Mouse (Mus musculus) forebrain, embryonic 12.5 days (tissue): ENCODE data around the gene Rbm47. TPM values are rescaled to one million over a fixed set of nuclear protein-coding genes. Genes with fewer than 3 reads are reported as not detected.
A peak's percentile ranks its signal among the peaks of the same experiment; 100 is the strongest.

Experiments used
- ATAC-seq: fragments of 200-750 bp; cut with Nextera tagmentation; 2 replicates; pipeline ENCODE4 v1.8.0; 2017; ENCODE audit warnings: moderate TSS enrichment; ENCODE audit not compliant: low FRiP score
- H3K27ac ChIP-seq: fragments of 300-500 bp; sonication (generic); 2 replicates; pipeline ENCODE4 v1.5.1; 2016; ENCODE audit warnings: mild to moderate bottlenecking
- H3K27me3 ChIP-seq: fragments of 300-500 bp; sonication (generic); 2 replicates; pipeline ENCODE4 v1.6.1; 2016; ENCODE audit warnings: mild to moderate bottlenecking
- H3K36me3 ChIP-seq: fragments of 300-500 bp; sonication (generic); replicated peaks from 2 replicates; pipeline ENCODE4 v1.6.1; 2016; ENCODE audit warnings: mild to moderate bottlenecking
- H3K4me1 ChIP-seq: fragments of 300-500 bp; sonication (generic); 2 replicates; pipeline ENCODE4 v1.6.1; 2016
- H3K4me2 ChIP-seq: fragments of 300-500 bp; sonication (generic); 2 replicates; pipeline ENCODE4 v1.6.1; 2016; ENCODE audit warnings: mild to moderate bottlenecking, moderate library complexity
- H3K4me3 ChIP-seq: fragments of 300-500 bp; sonication (generic); replicated peaks from 2 replicates; pipeline ENCODE4 v1.5.1; 2016; ENCODE audit warnings: mild to moderate bottlenecking
- H3K9ac ChIP-seq: fragments of 300-500 bp; sonication (generic); 2 replicates; pipeline ENCODE4 v1.6.1; 2016; ENCODE audit warnings: mild to moderate bottlenecking
- H3K9me3 ChIP-seq: fragments of 300-500 bp; sonication (generic); 2 replicates; pipeline ENCODE4 v1.6.1; 2016
- WGBS: fragments of 180-500 bp; shearing (Covaris S2); methylation state at CpG from one replicate; pipeline ENCODE4 v1.1.7; 2016; 5-methylcytosine and 5-hydroxymethylcytosine counted together
- polyA plus RNA-seq: library from polyadenylated mRNA; unstranded; fragments of >200 nt; fragmentation: Nextera tagmentation; extraction: Ambion mirVana; gene quantifications from 2 replicates; pipeline ENCODE4 v1.2.1, GENCODE M21; 2016

The Rbm47 gene
- polyA plus RNA-seq, 1 experiment from 2014 or later = 6.4 TPM

DNA sequence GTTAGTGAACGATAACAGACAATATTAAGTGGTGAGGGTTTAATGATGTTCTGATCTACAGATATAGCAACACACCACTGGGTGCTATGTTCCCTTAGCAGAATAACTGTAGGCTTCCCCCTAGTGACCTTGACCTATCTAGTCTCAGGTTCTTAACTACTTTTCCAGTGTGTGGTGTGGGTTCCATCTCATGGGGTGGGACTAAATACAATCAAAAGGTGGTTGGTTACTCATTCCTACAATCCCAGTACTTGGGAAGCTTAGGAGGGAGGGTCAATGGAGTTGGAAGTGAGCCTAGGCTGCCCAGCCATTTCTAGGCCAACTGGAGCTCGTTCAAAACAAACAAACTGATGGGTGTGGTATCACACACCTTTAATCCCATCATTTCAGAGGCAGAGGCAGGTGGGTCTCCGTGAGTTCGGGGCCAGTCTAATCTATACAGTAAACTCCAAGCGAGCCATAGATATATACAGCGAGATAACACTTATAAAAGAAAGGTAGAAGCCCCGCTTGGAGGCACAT lies 94.4 kb downstream of the Rbm47 start:
- H3K4me1 ChIP-seq = no peaks in the 10 kb centered on the region
- 89% methylated on average over 7 of the region's 7 CpGs for WGBS

GRCm38 (mm10) chr5:66077416-66077815 lies 95.5 kb downstream of the Rbm47 start:
- ATAC-seq = no peak
- no peaks in the 10 kb centered on the region for H3K36me3 ChIP-seq
- WGBS = 46% methylated on average over 10 of the region's 10 CpGs
- H3K27me3 ChIP-seq = 0 out of 2 replicates have a peak, but pooled peaks cover 3% of the 10 kb centered on the region
- H3K4me2 ChIP-seq = no peak overlapping the region
- no peak overlapping the region for H3K27ac ChIP-seq
- no peak overlapping the region for H3K4me3 ChIP-seq
- no peaks in the 10 kb centered on the region for H3K4me1 ChIP-seq
- H3K9ac ChIP-seq = no peak overlapping the region
- no peaks in the 10 kb centered on the region for H3K9me3 ChIP-seq

More for the DNA sequence above, 94.4 kb downstream of the Rbm47 start:
- H3K4me3 ChIP-seq = no peak overlapping the region
- no peak overlapping the region for H3K9ac ChIP-seq
- no peak overlapping the region for H3K4me2 ChIP-seq
- ATAC-seq = no peak
- H3K27ac ChIP-seq = no peak overlapping the region
- H3K9me3 ChIP-seq = no peaks in the 10 kb centered on the region
- H3K27me3 ChIP-seq = 0 out of 2 replicates have a peak, but pooled peaks cover 3% of the 10 kb centered on the region
- no peaks in the 10 kb centered on the region for H3K36me3 ChIP-seq

DNA sequence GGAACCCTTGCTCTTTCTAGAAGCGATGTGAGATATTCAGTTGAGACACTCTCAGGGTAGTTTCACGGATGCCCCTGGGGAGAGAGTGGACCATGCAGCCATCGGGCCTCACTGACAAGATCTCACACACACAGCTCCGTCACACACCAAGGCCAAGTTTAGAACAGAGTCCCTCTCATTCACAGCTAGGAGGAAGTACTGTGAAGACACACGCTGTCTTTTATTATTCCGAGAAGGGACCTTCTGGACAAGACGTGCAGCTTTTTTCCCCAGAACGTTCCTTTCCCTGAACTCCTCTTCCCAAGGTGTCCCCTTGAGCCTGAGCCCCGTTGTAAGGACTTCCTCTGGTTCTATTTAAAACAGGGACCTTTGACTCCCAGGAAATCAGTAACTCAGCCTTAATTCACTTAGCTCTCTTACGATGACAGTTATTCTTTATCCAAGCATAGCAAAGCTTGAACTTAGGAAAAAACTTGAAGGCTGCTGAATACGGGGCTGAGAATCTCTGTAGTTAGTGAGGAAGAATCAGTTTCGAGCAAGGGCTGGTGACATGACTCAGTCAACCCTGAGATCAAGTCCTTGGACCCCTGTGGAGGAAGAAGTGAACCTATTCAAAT lies 96.1 kb downstream of the Rbm47 start:
- ATAC-seq = no peak
- WGBS = 80% methylated on average over 12 of the region's 12 CpGs
- H3K9ac ChIP-seq = no peak overlapping the region
- H3K36me3 ChIP-seq = no peaks in the 10 kb centered on the region
- H3K4me1 ChIP-seq = no peaks in the 10 kb centered on the region
- no peak overlapping the region for H3K4me2 ChIP-seq
- no peak overlapping the region for H3K4me3 ChIP-seq
- H3K9me3 ChIP-seq = no peaks in the 10 kb centered on the region
- no peak overlapping the region for H3K27ac ChIP-seq
- H3K27me3 ChIP-seq = 0 out of 2 replicates have a peak, but pooled peaks cover 3% of the 10 kb centered on the region

GRCm38 (mm10) chr5:66075906-66076305 lies 97.0 kb downstream of the Rbm47 start:
- Histone ChIP-seq H3K36me3 (no peaks in the 10 kb centered on the region), H3K27ac (no peak overlapping the region), H3K9me3 (no peaks in the 10 kb centered on the region), H3K27me3 (no peaks in the 10 kb centered on the region), H3K9ac (no peak overlapping the region), H3K4me2 (no peak overlapping the region), H3K4me3 (no peak overlapping the region), H3K4me1 (no peaks in the 10 kb centered on the region)
- 91% methylated on average over 12 of the region's 12 CpGs for WGBS
- no peak for ATAC-seq

GRCm38 (mm10) chr5:66075032-66075488 lies 97.9 kb downstream of the Rbm47 start:
- peaks cover 4% of the 10 kb centered on the region; the same call in 1 of the 2 replicates for H3K27me3 ChIP-seq
- 88% methylated on average over 9 of the region's 9 CpGs for WGBS

GRCm38 (mm10) chr5:66074235-66074634 lies 98.7 kb downstream of the Rbm47 start:
- Histone ChIP-seq H3K27me3 (peaks cover 4% of the 10 kb centered on the region; the same call in 1 of the 2 replicates), H3K4me2 (no peak overlapping the region), H3K36me3 (no peaks in the 10 kb centered on the region), H3K9me3 (no peaks in the 10 kb centered on the region), H3K4me3 (no peak overlapping the region), H3K9ac (no peak overlapping the region), H3K4me1 (peaks cover 10% of the 10 kb centered on the region), H3K27ac (no peak overlapping the region)
- ATAC-seq = no peak
- 93% methylated on average over 5 of the region's 5 CpGs for WGBS

More at GRCm38 (mm10) chr5:66075032-66075488, 97.9 kb downstream of the Rbm47 start:
- no peak overlapping the region for H3K27ac ChIP-seq
- no peak overlapping the region for H3K9ac ChIP-seq
- no peak for ATAC-seq
- H3K9me3 ChIP-seq = no peaks in the 10 kb centered on the region
- H3K4me2 ChIP-seq = no peak overlapping the region
- H3K4me3 ChIP-seq = no peak overlapping the region
- no peaks in the 10 kb centered on the region for H3K36me3 ChIP-seq
- peaks cover 3% of the 10 kb centered on the region; the same call in 1 of the 2 replicates for H3K4me1 ChIP-seq

GRCm38 (mm10) chr5:66073604-66074164 lies 99.2 kb downstream of the Rbm47 start:
- ATAC-seq = no peak
- Histone ChIP-seq H3K9me3 (no peaks in the 10 kb centered on the region), H3K4me1 (peaks cover 10% of the 10 kb centered on the region), H3K9ac (no peak overlapping the region), H3K36me3 (no peaks in the 10 kb centered on the region), H3K4me3 (no peak overlapping the region), H3K4me2 (no peak overlapping the region), H3K27ac (no peak overlapping the region), H3K27me3 (peaks cover 4% of the 10 kb centered on the region; the same call in 1 of the 2 replicates)
- WGBS = 90% methylated on average over 12 of the region's 12 CpGs

- H3K4me2 ChIP-seq = no peak overlapping the region
- peaks cover 15% of the 10 kb centered on the region for H3K4me1 ChIP-seq
- H3K9ac ChIP-seq = no peak overlapping the region
- 93% methylated on average over 8 of the region's 8 CpGs for WGBS
- no peak overlapping the region for H3K4me3 ChIP-seq
- no peaks in the 10 kb centered on the region for H3K9me3 ChIP-seq
- H3K36me3 ChIP-seq = no peaks in the 10 kb centered on the region
- ATAC-seq = no peak
- no peak overlapping the region for H3K27ac ChIP-seq
- peaks cover 4% of the 10 kb centered on the region; the same call in 1 of the 2 replicates for H3K27me3 ChIP-seq
Observed at GRCm38 (mm10) chr5:66071722-66072121, 101.2 kb downstream of the Rbm47 start.

- H3K4me3 ChIP-seq = no peak overlapping the region
- H3K27ac ChIP-seq = no peak overlapping the region
- no peaks in the 10 kb centered on the region for H3K9me3 ChIP-seq
- H3K36me3 ChIP-seq = no peaks in the 10 kb centered on the region
- ATAC-seq = no peak
- H3K4me1 ChIP-seq = peaks cover 15% of the 10 kb centered on the region
- H3K9ac ChIP-seq = no peak overlapping the region
- H3K27me3 ChIP-seq = peaks cover 4% of the 10 kb centered on the region; the same call in 1 of the 2 replicates
- 61% methylated on average over 2 of the region's 2 CpGs for WGBS
- no peak overlapping the region for H3K4me2 ChIP-seq
Observed at GRCm38 (mm10) chr5:66070350-66070749, 102.6 kb downstream of the Rbm47 start.

DNA sequence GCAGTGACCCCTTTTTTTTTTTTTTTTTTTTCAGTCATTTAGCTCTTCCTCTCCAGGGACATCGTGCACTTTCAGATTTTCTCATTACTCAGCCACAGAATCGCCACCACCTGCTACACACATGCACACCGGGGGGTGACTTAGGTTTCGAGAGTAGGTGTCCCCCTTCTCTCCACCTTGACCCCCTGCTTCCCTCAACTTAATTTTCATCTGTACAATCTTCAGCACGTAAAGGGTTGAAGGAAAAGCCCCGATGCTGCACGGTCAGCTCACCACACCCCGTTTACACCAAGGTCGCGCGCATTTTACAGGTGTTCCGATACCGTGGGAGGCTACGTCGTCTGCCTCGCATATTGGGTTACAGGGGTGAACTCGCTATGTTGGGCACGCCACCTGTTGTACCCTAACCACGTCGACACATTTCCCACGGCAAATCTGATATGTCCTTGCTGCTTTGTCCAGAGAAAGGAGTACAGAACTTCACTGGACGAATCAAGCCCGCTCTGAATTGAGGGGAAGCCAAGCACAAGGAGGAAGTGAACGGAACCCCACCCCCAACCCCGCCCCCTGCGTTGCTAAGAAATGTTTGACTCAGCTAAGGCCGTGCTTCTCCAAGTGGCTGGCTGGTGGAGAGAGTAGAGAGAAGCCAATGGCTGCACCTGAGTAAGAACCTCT lies 103.3 kb downstream of the Rbm47 start:
- H3K9ac ChIP-seq = peak overlapping the region; percentile 17
- no peak for ATAC-seq
- H3K4me1 ChIP-seq = peaks cover 15% of the 10 kb centered on the region
- H3K27ac ChIP-seq = no peak overlapping the region
- 3% methylated on average over 27 of the region's 27 CpGs for WGBS
- peak overlapping the region; percentile 37 for H3K4me3 ChIP-seq
- H3K4me2 ChIP-seq = peak overlapping the region; percentile 71
- no peaks in the 10 kb centered on the region for H3K36me3 ChIP-seq
- H3K9me3 ChIP-seq = no peaks in the 10 kb centered on the region
- peaks cover 4% of the 10 kb centered on the region; the same call in 1 of the 2 replicates for H3K27me3 ChIP-seq

DNA sequence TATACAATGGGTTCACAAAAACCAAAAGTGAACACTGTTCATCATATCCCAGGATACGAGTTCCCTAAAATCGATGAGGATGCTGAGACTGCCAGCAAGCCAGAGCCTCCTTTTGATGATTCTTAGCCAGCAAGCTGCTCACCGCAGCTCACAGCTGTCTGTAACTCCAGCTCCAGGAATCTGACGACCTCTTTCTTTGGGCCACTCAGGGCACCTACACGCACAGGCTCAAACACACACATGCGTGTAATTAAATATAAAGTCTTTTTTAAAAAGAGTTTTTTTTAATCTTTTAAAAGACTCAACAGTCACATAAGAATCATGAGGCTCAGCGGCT lies 103.8 kb downstream of the Rbm47 start:
- no peak for ATAC-seq
- H3K4me3 ChIP-seq = no peak overlapping the region
- peaks cover 4% of the 10 kb centered on the region; the same call in 1 of the 2 replicates for H3K27me3 ChIP-seq
- H3K9ac ChIP-seq = no peak overlapping the region
- H3K9me3 ChIP-seq = no peaks in the 10 kb centered on the region
- no peaks in the 10 kb centered on the region for H3K36me3 ChIP-seq
- H3K4me1 ChIP-seq = peaks cover 15% of the 10 kb centered on the region
- H3K4me2 ChIP-seq = peak overlapping the region; percentile 71
- H3K27ac ChIP-seq = no peak overlapping the region
- WGBS = 43% methylated on average over 7 of the region's 7 CpGs
